ENCODE assay signal across 9 mouse cellular contexts in genomic region chr13:46268815-46269445, GRCm38 (mm10). TPM values are rescaled to one million over a fixed set of nuclear protein-coding genes. Genes with fewer than 3 reads are reported as not detected.
DNase-seq lines count a peak whose midpoint lies in the region; ATAC-seq lines count a peak whose summit lies in the region.
"Had no signal": no experiment of that assay in that cellular context is flagged by ENCODE, and none has a peak within 500 bp of the region (broad histone marks: within the 10 kb centered on the region; RNA-seq: fewer than 3 reads in every experiment).

No protein-coding gene starts in this region.

- ATAC-seq in heart, embryonic 15.5 days (replicated peaks; ENCODE audit: insufficient number of reproducible peaks, insufficient read depth, low FRiP score, low read depth), result no peak

- no peak overlapping the region for H3K4me3 ChIP-seq in heart, embryonic 15.5 days
- H3K4me3 ChIP-seq: myocyte had no signal

- DNase-seq in heart, postnatal 25 days (ENCODE audit: low spot score), result no peak
- peak; percentile 5 for DNase-seq in cerebellum, adult 8-10 months
- peak; percentile 26 for DNase-seq in gastrocnemius, postnatal 14 days
- peak; percentile 42 for DNase-seq in layer of hippocampus, adult 9-10 months (ENCODE audit: low spot score)
- DNase-seq in lung, postnatal 25 days (ENCODE audit: low spot score), result peak; percentile 31
- peak; percentile 50 for DNase-seq in telencephalon, adult 2 months (ENCODE audit: low read depth, low spot score)
- no peak for DNase-seq in spleen, postnatal 10 days (ENCODE audit: low spot score in 2 of 2)

- intact Hi-C loops in heart, postnatal 25 days (cut with DNase I), result no loop called here
- intact Hi-C loops in gastrocnemius, postnatal 14 days (cut with DNase I; ENCODE audit: low total_unique reads), result no loop called here

- H3K27me3 ChIP-seq in heart, embryonic 15.5 days, result no peaks in the 10 kb centered on the region

- no peaks in the 10 kb centered on the region for H3K9me3 ChIP-seq in heart, embryonic 15.5 days (replicated peaks)

- no peak overlapping the region for H3K9ac ChIP-seq in heart, embryonic 15.5 days

- H3K27ac ChIP-seq in heart, embryonic 15.5 days, result peak overlapping the region; percentile 27; the same call in 1 of the 2 replicates

- H3K4me2 ChIP-seq in heart, embryonic 15.5 days, result no peak overlapping the region

- no peaks in the 10 kb centered on the region for H3K36me3 ChIP-seq in heart, embryonic 15.5 days

- peaks cover 22% of the 10 kb centered on the region for H3K4me1 ChIP-seq in heart, embryonic 15.5 days (replicated peaks)

- WGBS in heart, embryonic 15.5 days, result 48% methylated on average over 7 of the region's 7 CpGs

RNA-seq across cellular contexts. Expression of gene Stmnd1, which starts 4.6 kb away (rescaled TPM):
- polyA plus RNA-seq in heart, embryonic 15.5 days (2015; fragmentation: Nextera tagmentation; extraction: Ambion mirVana), result 0.33 and 0.49 TPM in 2 replicates
- under 1 TPM; 0.36 to 0.45 TPM for total RNA-seq in heart, postnatal 25 days (2021)
- total RNA-seq in gastrocnemius, postnatal 14 days (2021), result under 1 TPM; 0.70 to 0.71 TPM

Comparison
In these comparisons a context has a peak if more than half of its experiments do, and no peak if none do; other contexts are left out.
1. DNase-seq: peak in cerebellum, adult 8-10 months (single experiment), gastrocnemius, postnatal 14 days (single experiment), layer of hippocampus, adult 9-10 months (single experiment), lung, postnatal 25 days (single experiment) and telencephalon, adult 2 months (single experiment); none in heart, postnatal 25 days (single experiment) and spleen, postnatal 10 days (0 of 2).